Mouse (Mus musculus): ENCODE results near the gene Bbs4.
"Not testable (repeated sequence)": the region's sequence is repeated elsewhere in the genome, so short reads cannot be mapped to it uniquely, and the experiment has no call there.

Gene Bbs4

DNA sequence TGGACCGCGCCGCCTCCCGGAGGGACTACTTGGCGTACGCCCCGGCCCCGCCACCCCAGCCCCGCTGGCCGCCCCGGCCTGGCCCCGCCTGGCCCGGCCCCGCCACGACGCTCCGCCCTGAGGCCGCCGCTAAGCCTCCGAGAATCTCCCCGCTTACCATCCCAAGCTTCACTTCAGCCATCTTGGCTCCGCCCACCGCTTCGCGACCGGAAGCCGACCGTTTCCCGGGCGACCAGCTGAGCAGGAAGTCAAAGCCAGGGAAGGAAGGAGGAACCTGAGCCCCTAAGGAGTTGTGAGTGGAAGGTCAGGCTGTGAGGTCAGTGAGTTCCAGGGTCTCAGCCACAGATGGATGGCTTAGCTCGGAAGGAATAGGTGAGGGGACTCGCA lies at the start of gene Bbs4:
Gene Bbs4 (minus strand): TSS at position 256 of the 387 bp plus-strand sequence.
- peak; percentile 80 for DNase-seq (ENCODE audit: low read depth)

- no peak for DNase-seq (ENCODE audit: low read depth)
Observed at GRCm38 (mm10) chr9:59389086-59389485, 35.8 kb upstream of the Bbs4 start.

- DNase-seq (ENCODE audit: low read depth), result no peak
Observed at GRCm38 (mm10) chr9:59388311-59388710, 35.0 kb upstream of the Bbs4 start.

- DNase-seq (ENCODE audit: low read depth), result no peak
Observed at GRCm38 (mm10) chr9:59387461-59387860, 34.2 kb upstream of the Bbs4 start.

GRCm38 (mm10) chr9:59375626-59376025 lies 22.3 kb upstream of the Bbs4 start:
- DNase-seq (ENCODE audit: low read depth), result no peak

DNA sequence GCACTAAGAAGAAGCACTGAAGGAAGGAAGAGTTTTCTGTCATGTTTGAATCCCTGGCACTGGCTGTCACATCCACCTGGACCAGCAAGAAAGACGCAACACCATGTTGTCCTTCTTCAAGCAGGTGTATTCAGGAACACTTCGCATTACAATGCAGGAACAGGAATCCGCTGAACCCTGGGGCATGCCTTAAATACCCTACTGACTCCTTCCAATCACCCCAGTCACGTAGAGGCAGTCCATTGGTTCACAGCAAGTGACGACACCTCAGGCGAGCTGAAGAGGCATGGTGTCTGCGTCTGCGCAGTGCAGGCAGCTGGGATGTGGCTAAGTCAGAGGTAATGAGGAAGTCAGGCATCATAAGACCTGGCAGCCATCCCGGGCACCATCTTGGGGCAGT lies 16.3 kb upstream of the Bbs4 start:
- no peak for DNase-seq (ENCODE audit: low read depth)

DNA sequence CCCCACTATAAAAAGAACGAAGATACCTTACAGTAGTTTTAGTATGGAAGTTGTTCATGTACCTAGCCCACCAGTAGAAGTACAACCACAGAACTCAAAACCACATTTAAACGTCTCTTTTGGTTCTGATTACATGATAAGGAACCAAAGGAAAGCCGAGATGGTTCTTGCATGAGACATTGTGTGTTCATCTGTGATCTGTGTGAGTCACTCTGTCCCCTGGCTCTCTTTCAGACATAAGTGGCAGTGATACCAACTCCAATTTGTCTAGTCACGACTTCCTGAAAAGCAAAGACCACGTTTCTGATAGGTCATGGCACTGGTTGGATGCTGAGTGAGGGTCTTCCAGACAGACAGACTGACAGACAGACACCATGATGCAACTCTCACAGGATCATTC lies 15.9 kb upstream of the Bbs4 start:
- peak; percentile 2 for DNase-seq (ENCODE audit: low read depth)

GRCm38 (mm10) chr9:59360487-59360886 lies 7.2 kb upstream of the Bbs4 start:
- not testable (repeated sequence) for DNase-seq (ENCODE audit: low read depth)

DNA sequence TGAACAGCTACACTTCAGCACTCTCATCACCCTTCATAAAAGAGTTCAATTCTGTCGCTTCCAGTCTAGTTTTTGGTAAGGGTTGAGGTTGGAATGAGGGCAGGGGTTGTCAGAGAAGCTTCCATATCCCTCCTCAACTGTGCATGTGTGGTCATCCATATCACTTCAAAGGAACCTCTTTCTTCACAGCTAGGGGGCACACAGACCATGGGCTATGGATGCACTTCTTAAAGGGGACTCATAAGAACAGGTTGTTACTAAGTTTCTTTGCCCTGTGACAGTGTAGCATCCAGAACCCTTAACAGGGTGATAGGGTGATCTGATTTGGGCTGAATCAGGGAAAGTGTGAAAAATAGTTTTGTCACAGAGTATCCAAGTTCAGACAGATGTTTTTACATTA lies 4.7 kb upstream of the Bbs4 start:
- DNase-seq (ENCODE audit: low read depth), result not testable (repeated sequence)

DNA sequence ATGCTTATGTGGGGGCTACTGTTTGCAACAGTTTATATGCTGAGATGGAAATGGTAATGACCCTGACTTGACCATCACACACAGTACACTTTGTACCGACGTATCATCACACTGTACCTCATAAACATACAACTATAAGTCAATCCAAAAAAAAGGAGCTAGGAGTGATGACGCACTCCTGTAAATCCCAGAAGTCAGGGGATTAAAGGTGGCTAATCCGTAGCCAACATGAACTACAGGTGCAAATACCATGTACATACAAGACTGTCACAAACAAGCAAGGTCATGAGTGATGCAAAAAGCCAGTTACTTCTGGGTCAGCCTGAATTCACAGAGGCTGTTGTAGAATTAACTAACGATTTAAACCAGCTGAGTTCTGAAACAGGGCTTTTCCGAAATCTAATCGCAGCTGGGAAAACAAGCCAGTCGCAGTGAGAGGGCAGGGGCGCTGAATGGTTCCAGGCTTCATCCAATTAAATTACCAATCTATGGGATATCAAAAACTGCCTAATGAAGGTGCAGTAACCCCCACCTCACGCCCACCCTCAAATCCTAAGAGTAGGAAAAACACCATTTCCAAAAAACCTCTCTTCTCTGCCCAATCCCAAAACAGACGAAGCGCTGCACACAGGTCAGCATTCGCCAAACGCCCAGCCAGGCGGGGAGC lies 589 bp downstream of the Bbs4 start:
- peak; percentile 8 for DNase-seq (ENCODE audit: low read depth)

- no peak for DNase-seq (ENCODE audit: low read depth)
Observed at GRCm38 (mm10) chr9:59346176-59346575, 7.1 kb downstream of the Bbs4 start.

GRCm38 (mm10) chr9:59340002-59340401 lies 13.3 kb downstream of the Bbs4 start:
- peak; percentile 0 for DNase-seq (ENCODE audit: low read depth)

- no peak for DNase-seq (ENCODE audit: low read depth)
Observed at GRCm38 (mm10) chr9:59339107-59339506, 14.2 kb downstream of the Bbs4 start.

DNA sequence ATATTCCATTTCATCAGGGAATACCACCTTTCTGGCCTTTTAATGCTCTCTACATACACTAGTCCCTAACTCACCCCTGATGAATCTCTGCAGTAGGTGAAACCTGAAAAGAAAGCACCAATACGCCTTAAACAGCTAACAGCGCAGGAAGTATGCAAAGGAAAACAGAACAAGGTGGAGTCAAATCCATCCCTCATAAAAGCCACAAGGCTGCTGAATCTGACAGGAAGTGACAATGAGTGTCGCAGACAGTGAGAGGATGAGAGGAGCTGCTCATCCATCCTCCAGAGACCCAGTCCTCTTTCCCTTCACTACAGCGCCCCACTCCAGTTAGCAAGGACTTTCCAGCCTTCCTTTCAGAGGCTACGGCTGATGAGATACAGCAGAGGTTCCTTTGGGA lies 14.9 kb downstream of the Bbs4 start:
- DNase-seq (ENCODE audit: low read depth), result no peak

GRCm38 (mm10) chr9:59337889-59338288 lies 15.4 kb downstream of the Bbs4 start:
- DNase-seq (ENCODE audit: low read depth), result no peak

- no peak for DNase-seq (ENCODE audit: low read depth)
Observed at GRCm38 (mm10) chr9:59336539-59336938, 16.8 kb downstream of the Bbs4 start.

- no peak for DNase-seq (ENCODE audit: low read depth)
Observed at GRCm38 (mm10) chr9:59330055-59330454, 23.3 kb downstream of the Bbs4 start.

- DNase-seq (ENCODE audit: low read depth), result peak; percentile 2
Observed at GRCm38 (mm10) chr9:59324351-59324750, 29.0 kb downstream of the Bbs4 start.

DNA sequence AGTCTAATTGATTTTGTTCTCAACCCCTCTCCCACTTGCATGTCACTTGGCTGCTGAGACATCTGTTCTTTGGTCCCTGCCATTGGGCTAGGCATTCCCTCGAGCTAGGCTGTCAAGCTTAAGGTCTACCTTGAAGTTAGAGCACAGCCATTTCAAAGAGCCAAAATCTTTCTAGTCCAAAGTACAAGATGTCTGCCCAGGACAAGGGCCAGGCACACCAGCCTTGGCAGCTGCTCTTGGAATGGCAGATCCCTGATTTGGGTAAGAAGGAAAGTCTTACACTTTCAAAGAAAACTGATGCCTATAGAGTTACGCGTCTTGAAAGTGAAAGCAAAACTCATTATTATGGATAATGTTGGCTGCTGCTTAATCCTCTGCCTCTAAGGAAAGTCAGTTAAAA lies 37.1 kb downstream of the Bbs4 start:
- no peak for DNase-seq (ENCODE audit: low read depth)

GRCm38 (mm10) chr9:59311284-59311670 lies 42.0 kb downstream of the Bbs4 start:
- peak; percentile 58 for DNase-seq (ENCODE audit: low read depth)

GRCm38 (mm10) chr9:59310582-59311283 lies 42.6 kb downstream of the Bbs4 start:
- peak; percentile 47 for DNase-seq (ENCODE audit: low read depth)

GRCm38 (mm10) chr9:59307890-59308289 lies 45.4 kb downstream of the Bbs4 start:
- DNase-seq (ENCODE audit: low read depth), result no peak

GRCm38 (mm10) chr9:59296419-59296818 lies 56.9 kb downstream of the Bbs4 start:
- no peak for DNase-seq (ENCODE audit: low read depth)

DNA sequence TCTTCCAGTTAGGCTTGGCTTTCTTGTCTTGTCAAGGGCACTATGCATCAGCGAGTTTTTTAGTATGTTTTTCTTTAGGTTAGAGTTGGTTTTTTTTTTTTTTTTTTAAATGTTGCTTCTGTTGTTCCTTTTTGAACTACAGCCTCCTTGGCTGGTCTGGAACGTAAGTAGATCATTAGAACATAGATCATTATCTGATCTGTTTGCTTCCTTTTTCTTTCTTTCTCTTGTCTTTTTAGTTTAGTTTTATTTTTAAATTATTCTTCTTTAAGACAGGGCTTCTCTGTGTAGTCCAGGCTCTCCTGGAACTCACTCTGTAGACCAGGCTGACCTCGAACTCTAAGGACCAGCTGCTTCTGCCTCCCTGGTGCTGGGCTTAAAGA lies 60.8 kb downstream of the Bbs4 start:
- no peak for DNase-seq (ENCODE audit: low read depth)
